Mouse (Mus musculus): ENCODE measurements around the gene Atxn1.

Gene Atxn1

GRCm38 (mm10) chr13:45963497-45964330 lies 1.1 kb downstream of the Atxn1 start:
- no peak for DNase-seq (ENCODE audit: extremely low read depth, low read depth, low spot score)

- no peak for DNase-seq (ENCODE audit: extremely low read depth, low read depth, low spot score)
These were observed 2.0 kb downstream of the Atxn1 start for GRCm38 (mm10) chr13:45962776-45963175.

GRCm38 (mm10) chr13:45961871-45962630 lies 2.8 kb downstream of the Atxn1 start:
- DNase-seq (ENCODE audit: extremely low read depth, low read depth, low spot score): no peak

GRCm38 (mm10) chr13:45960311-45960965 lies 4.4 kb downstream of the Atxn1 start:
- no peak for DNase-seq (ENCODE audit: extremely low read depth, low read depth, low spot score)

- DNase-seq (ENCODE audit: extremely low read depth, low read depth, low spot score): no peak
These were observed 6.5 kb downstream of the Atxn1 start for GRCm38 (mm10) chr13:45958306-45958705.

GRCm38 (mm10) chr13:45957629-45958028 lies 7.2 kb downstream of the Atxn1 start:
- DNase-seq (ENCODE audit: extremely low read depth, low read depth, low spot score): no peak

- no peak for DNase-seq (ENCODE audit: extremely low read depth, low read depth, low spot score)
These were observed 8.5 kb downstream of the Atxn1 start for GRCm38 (mm10) chr13:45956287-45956686.

DNA sequence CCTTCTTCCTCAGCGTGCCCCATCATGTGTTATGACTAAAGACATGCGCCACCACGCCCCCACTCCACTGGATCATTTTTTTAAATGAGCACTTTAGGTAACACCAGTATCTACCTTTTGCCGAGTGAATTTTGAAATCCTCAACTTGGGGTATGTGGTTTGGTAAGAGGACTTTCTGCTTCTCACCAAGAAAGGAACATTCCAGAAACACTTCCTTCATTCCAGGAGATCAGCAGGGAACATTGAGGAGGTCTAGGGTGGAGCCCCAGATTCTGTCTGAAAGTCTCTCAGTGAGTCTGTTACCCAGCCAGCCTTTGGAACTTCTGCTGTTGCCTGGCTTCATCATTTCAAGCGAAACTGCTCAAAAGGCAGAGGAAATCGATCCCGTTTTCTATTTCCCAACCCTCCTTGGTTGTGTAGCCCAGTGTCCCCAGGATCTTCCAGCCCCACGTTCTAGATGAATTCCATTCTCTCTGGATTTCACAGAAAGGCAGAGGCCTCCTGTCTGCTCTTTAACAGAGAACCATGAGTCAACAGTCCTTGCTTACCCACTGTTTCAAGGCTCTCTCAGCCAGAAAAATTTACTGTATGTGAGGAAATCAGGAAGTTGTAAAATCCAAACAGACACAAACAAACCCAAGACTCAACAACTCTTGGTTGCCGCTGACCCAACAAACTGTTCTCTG lies 9.3 kb downstream of the Atxn1 start:
- no peak for DNase-seq (ENCODE audit: extremely low read depth, low read depth, low spot score)

DNA sequence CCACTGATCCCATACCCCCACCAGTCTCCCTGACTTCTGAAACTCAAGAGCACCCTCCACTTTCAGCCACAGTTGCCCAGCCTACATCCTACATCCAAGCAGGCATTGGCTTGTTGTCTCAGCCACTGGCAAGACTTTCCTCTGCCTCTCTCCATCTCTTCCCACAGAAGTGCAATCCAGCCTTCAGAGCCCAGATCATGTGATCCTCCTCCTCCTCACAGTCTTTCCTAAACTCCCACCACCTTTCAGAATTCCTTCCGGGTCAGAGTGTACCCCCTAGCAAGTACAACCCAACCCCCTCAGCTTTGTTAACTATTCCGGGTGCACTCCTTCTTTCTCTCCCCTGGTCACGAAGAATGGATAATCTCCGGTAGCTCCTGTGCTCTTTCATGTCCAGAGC lies 11.7 kb downstream of the Atxn1 start:
- DNase-seq (ENCODE audit: extremely low read depth, low read depth, low spot score): no peak

GRCm38 (mm10) chr13:45951071-45951645 lies 13.7 kb downstream of the Atxn1 start:
- DNase-seq (ENCODE audit: extremely low read depth, low read depth, low spot score): no peak

- no peak for DNase-seq (ENCODE audit: extremely low read depth, low read depth, low spot score)
These were observed 14.4 kb downstream of the Atxn1 start for GRCm38 (mm10) chr13:45950355-45950861.

GRCm38 (mm10) chr13:45946136-45946535 lies 18.7 kb downstream of the Atxn1 start:
- no peak for DNase-seq (ENCODE audit: extremely low read depth, low read depth, low spot score)

- no peak for DNase-seq (ENCODE audit: extremely low read depth, low read depth, low spot score)
These were observed 22.5 kb downstream of the Atxn1 start for GRCm38 (mm10) chr13:45942337-45942736.

DNA sequence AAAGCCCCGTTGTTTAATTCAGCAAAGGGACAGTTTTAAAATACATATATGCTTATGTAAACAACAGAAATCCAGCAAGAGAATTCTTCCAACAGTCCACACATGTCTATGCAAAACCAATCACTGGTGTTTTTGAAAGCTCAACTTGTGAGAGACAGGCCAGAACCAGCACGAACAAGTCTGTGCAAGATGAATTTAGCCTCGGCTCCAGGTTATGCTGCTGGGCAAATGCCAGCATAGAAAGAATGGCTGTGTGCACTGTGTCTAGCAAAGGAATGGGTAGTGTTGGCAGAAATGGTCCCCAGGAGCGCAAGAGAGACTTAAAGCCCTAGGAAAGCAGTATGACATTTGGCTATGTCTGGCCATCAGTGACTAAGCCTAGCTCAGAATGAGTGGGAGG lies 24.1 kb downstream of the Atxn1 start:
- DNase-seq (ENCODE audit: extremely low read depth, low read depth, low spot score): no peak

DNA sequence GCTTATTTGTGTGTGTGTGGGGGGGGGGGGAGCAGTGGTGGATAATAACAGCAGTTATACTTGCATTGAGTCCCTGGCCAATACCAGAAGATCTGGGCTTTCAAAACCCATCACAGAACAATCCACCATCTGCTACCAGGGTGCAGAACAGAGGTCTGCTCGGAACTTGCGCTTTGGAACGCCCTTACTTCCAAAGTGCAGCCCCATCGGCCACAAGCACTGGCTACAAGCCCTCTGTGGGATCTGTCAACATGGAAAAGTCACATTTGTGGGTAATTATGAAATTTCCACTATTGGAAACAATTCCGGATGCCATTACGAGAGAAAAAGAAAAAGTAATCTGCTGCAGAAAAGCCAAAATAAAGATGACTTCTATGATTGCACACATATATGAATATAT lies 25.2 kb downstream of the Atxn1 start:
- no peak for DNase-seq (ENCODE audit: extremely low read depth, low read depth, low spot score)

DNA sequence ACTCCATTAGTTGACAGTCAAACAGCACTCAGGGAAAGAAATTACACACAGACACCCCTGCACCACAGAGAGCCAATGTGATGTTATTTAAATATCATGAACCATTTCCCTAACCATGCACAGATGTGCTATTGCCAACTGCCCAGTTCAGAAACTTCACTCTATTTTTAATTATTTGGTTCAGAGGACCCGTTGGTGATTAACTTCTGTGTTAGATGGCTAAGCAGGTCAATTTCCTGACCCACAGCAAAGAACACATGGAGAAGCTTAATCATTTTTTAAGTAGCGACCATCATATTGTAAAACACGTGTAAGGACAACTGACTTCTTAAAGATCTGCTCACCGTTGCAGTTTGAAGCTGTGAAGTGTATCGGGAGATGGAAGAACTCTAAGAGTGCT lies 26.7 kb downstream of the Atxn1 start:
- no peak for DNase-seq (ENCODE audit: extremely low read depth, low read depth, low spot score)

- no peak for DNase-seq (ENCODE audit: extremely low read depth, low read depth, low spot score)
These were observed 28.0 kb downstream of the Atxn1 start for GRCm38 (mm10) chr13:45936765-45937164.

DNA sequence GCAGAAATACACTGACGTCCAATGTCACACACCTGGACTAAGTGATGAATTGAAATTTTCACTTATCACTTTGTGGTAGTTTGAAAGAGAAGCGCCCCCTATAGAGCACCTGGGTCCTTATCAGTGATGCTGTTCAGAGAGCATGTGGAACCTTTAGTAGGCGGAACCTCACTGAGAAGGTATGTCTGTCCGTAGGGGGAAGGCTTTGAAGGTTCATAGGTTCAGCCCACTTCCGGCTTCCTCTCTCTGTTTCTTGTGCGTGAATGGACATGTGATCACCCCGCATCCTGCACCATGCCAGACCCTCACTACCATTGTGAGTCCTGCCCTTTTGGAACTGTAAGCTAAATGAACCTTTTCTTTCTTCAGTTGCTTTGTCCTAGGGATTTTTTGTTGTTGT lies 29.0 kb downstream of the Atxn1 start:
- no peak for DNase-seq (ENCODE audit: extremely low read depth, low read depth, low spot score)

GRCm38 (mm10) chr13:45934841-45935240 lies 30.0 kb downstream of the Atxn1 start:
- DNase-seq (ENCODE audit: extremely low read depth, low read depth, low spot score): no peak

DNA sequence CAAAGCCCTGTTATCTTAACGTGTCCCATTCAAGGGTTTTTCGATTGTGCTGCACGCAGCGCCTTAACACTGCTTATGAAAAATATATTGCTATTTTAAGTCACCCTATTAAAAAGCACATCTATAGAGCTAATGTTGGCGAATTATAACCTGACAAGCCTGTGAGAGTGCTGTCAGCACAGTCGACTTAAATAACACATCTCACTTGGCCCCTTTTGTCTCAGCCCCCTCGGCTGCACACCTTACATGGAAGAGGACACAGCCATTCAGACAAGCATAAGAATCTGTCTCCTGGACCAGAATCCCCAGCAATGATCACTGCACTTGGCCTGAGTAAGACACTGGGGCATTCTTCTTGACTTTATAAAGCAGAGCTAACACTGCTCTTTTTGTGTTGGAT lies 30.7 kb downstream of the Atxn1 start:
- no peak for DNase-seq (ENCODE audit: extremely low read depth, low read depth, low spot score)

GRCm38 (mm10) chr13:45932491-45932921 lies 32.3 kb downstream of the Atxn1 start:
- DNase-seq (ENCODE audit: extremely low read depth, low read depth, low spot score): no peak

Data from fat pad, adult 2 months (tissue).